Mouse (Mus musculus): ENCODE data around the gene Colgalt2. TPM values are rescaled to one million over a fixed set of nuclear protein-coding genes. Genes with fewer than 3 reads are reported as not detected.
"Not testable (repeated sequence)": the region's sequence is repeated elsewhere in the genome, so short reads cannot be mapped to it uniquely, and the experiment has no call there.

The Colgalt2 gene
- 1 to 10 TPM; 2.3 to 3.2 TPM for total RNA-seq (2021)

DNA sequence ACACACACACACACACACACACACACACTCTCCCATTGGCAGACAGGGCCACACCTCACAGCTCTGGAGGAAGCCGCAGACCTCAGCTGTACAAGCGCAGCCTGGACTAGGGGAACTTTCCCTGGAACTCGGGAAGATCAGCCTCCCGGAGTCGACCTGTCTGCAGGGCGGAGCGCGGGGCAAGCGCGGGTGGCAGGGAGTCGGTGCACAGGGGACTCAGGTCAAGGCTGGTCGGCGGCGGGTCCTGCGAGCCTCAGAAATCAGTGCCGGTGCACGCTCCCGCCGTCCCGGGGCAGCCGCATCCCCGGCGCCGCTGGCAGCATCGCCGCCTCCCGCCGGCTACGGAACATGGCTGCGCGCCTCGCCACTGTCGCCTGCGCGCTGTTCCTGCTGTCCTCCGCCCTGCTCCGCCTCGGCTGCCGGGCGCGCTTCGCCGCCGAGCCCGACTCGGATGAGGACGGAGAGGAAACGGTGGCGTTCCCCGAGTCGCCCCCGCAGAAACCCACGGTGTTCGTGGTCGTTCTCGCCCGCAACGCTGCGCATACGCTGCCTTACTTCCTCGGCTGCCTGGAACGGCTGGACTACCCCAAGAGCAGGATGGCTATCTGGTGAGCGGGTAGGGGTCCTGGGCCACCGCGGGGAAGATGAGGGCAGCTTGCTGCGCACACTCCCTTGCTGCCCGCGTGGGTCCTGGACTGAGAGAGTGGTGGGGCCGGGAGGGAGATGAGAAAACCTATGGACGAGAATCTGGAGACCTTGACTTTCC, at the start of gene Colgalt2:
Colgalt2 (plus strand) TSS at position 41 of the 766 bp plus-strand sequence.
- DNase-seq = peak; percentile 59

DNA sequence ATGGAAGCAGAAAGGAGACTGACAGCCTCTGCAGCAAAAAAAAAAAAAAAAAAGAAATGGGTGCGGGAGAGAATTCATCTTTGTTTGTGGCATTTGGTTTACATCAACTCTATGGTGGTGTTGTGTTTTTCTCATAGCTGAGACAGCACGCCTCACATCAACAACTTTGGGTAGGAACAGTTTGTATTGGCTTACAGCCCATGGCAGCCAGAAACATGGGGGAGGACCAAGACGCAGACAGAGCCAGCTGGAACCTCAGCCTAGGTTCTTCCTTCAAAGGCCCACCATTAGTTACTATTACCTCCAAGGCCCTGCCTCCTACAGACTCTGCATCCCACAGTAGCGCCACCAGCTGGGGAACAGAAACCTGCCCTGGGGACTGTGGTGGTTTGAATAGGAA, 42.9 kb upstream of the Colgalt2 start:
- DNase-seq = peak; percentile 33

DNA sequence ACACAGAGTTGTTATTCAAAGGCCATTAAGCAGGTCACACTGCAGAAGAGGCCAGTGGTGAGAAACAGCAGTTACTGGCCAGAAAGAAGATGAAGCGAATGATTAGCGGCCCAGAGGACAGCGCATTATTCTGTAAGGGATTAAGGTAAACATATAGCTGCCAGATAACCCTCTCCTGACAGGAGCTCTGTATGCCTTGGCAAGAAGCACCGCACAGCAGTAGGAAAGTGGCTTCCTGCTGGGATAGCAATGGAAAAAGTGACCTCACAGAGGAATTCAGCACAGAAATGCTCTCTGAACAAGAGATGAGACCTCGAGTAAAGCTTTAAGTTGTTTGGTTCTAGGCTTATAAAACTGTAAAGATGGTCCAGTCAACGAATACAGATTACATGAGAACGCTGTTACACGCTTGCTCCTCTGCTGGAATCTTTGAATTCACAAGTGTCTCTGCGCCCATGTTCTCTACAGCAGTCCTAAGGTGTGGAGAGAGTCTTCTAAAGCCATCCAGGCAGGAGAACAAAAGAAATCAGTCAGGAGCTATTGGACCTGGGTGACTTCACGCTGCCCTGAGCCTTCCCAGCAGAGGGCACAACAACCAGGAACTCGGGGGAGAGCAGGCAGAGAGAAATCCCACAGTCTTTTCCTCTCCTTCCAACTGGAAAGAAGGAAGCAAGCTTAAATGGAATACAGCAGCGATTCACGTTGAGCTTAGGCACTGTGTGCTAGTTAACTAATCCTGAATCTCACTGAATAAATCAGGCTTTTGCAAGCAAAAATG, 31.1 kb upstream of the Colgalt2 start:
- DNase-seq = peak; percentile 29

DNA sequence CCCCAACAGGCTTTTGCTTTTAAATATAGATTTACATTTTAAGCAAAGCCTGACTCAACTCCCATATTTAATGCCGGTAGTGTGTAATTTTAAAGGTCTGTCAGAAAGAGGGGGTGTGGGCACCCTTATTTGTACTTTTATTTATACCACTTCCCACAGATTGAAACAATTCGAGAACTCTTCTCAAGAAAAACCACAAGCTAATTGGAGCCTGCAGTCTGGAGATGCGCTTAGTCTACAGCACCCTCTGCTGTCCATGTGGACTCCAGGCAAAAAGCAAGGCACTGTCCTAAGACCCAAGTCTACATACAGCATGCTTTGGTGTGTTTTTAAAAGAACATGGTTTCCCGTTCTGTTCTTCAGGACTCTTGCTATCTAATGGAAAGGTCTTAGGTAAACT, 30.5 kb upstream of the Colgalt2 start:
- DNase-seq = peak; percentile 75

DNA sequence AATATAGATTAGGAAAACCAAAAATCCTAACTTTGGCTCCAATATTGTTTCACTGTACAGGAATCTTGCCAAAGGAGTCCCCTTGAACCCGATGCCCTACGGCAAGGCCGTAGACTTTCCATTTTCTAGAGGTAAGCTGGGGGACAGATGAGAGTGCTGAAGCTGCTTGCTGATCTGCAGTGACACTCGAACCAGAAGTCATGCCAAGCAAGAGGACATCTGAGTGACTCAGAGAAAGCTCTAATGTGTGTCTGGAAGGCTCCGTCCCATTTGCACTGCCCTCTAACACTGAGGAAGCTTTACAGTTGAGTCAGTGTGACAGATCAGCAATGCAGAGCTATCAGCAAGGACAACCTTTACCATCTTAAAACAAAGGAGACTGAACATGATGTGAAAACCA, 21.3 kb upstream of the Colgalt2 start:
- no peak for DNase-seq

DNA sequence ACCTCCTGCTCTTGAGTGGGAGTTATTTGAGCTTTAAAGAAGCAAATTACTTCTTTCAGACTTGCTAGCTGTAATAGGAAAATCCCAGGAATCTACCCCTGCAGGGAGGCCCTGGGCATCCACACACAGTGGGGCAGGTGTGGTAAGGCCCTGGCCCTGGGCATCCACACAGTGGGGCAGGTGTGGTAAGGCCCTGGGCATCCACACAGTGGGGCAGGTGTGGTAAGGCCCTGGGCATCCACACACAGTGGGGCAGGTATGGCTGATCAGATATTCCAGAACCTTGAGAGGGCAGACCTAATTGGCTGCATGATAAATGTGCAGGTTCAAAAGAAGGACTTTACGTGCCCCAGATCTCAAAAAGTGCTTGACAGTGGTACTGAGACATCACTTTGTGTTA, 15.0 kb upstream of the Colgalt2 start:
- DNase-seq = no peak

DNA sequence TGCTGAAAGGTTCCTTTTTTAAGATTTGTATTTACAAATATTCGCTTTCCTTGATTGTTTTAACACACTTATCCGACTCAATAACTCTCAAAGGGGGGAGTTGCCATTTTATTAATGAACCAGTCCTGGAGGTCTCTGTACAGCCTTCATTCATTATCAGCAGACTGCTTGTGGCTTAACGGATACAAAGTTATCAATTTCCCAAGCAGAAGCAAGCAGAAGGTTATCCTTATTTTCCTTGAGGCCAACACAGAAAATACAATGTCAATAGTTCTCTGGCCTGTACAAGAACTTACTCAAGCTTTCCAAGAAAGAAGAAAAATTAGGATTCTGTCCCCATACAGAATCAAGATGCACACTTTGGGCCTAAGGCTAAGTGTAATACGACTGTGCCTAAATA, 13.9 kb upstream of the Colgalt2 start:
- DNase-seq = not testable (repeated sequence)

DNA sequence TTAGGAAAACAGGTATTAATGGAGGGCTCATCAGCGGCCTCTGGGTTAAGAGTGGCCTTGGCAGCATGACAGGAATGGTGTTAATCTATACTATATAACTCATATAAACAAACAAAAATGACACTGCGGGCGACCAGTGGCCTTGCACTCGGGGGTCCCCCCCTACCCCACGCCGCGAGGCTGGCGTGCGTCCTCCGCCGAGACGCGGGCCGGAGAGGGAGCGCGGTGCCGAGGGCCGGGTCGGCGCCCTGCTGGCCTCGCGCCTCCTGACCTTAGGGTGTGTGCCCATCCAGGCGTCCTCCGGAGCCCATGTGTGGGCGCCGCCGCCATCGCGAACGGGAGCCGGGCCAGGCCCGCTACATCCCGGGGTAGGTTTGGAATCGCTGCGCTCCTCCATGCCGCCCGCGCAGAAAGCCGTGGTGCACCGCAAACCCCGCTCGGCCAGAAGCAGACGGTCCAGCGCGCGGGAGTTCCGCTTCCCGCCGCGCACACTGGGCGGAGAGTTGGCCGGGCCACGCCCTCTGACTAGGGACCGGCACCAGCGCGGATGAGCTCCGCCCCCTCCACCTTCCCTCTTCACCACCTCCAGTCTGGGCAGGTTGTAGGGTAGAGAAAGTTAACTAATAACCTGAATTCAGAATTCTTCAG, 13.3 kb upstream of the Colgalt2 start, which contains the start of gene Tsen15:
Tsen15 (minus strand) TSS at position 501 of the 648 bp plus-strand sequence.
- peak; percentile 90 for DNase-seq

DNA sequence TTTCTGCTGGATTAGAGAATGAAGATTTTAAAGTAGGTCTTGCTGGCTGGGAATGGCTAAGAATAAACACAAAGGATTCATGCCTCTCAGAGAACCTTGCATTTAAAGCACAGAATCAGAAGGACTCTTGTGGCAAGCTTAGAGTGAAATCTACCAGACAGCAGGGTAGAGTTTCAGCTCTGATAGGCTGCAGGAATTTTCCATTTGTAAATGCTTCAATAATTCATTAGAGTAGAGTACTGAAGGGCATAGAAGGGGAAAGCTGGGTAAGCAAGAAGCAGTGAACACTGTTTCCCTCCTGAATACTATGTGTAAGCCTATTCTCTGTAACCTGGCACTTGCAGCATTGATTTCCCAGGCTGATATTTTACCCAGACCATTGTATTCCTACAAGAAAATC, 10.4 kb upstream of the Colgalt2 start:
- no peak for DNase-seq

DNA sequence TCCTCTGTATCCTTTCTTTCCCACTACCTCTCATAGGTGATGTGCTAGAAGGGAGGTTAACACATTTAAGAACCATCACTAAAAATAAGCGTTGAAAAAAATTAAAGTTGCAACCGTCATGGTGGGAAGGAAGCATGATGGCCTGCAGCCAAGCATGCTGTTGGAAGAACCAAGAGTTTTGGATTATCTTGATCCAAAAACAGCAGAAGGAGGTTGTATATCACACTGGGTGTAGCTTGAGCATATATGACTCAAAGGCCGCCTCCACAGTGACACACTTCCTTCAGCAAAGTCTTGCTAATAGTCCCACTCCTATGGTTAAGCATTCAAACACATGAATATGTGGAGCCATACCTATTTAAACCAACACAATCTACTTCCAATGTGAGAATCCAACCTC, 5.5 kb upstream of the Colgalt2 start:
- no peak for DNase-seq

DNA sequence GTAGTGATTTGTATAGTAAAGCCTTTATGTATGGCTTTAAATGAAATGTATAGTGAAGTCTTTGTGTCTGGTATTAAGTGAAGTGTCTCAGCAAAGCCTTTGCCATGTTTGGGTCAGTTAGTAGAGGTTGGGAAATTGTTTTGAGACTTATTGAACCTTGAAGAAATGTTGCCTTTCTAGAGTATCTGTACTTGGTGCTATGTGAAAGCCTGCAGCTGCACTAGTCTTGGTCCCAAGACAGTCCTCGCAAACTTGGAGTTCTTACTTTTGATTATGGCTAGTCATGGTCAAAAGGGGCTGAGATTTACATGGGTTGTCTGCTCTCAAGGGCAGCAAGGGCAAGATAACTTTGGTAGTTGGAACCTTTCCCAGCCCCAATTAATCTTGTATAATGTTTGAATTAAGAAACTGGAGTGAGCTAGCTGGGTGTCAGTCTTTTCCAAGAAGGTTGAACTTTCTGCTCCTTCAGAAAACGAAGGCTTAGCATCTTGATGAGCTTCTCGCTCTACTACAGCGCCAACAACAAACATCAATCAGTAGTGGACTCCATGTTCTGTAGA, 4.6 kb upstream of the Colgalt2 start:
- DNase-seq = no peak

DNA sequence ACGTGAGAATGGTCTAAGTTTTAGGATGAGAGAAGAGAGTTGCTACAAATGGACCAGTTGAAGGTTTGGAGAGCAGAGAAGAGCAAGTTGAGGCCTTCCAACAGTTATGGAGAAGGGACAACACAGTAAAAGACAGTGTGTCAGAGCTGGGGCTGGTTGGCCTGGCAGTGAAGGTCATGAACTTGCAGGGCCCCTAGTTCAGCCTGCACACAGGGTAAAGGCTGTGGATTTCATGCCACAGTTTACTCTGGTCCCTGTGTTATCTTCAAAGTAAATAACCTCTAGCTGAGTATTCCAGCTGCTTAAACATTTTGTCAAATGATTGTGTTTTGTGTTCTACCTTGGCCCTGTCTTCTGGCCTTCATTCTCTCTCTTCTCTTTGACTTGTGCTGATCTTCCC, 922 bp upstream of the Colgalt2 start:
- DNase-seq = no peak

DNA sequence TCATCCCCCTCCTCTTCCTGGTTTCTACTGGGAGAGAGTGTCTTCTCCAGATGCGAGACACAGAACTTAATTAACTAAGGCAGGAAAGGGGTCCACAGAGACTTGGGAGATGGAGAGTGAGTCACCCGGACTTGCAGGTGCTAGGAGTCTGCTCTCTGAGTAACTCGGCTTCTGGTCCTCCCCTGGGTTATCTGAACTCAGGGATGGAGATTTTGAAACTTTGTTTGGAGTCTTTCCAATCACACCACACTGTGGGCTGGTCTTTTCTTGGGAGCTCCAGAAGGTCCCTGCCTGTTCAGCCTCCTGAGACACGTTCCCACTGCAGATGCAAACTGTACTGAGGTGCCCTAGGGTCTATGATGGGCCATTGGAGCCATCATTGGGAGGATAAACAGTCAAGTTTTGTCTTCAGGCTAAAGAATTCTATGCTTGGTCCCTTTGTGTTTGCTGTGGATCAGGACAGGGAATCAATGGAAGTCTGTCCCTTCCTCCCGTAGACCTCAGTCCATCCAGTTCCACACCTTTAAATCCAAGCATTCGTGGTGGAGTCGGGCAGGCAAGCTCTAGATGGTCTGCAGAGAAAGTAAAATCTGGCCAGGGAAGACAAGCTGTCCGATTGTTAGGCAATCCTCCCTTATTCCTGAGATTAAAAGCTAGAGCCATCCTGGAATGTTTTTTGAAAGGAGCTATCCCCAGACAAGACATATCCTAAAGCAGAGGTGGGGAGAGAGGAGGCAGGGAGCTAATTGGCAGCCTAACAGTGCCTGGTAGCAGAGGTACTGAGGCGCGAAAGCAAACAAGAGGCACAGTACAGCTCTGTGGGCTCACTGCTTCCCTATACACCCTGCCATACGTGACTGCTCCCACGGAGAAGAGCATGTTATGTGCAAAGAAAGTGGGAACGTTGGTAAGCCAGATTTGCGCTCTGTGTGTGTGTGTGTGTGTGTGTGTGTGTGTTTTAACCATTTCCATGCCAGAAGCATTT, 1.2 kb downstream of the Colgalt2 start:
- no peak for DNase-seq

DNA sequence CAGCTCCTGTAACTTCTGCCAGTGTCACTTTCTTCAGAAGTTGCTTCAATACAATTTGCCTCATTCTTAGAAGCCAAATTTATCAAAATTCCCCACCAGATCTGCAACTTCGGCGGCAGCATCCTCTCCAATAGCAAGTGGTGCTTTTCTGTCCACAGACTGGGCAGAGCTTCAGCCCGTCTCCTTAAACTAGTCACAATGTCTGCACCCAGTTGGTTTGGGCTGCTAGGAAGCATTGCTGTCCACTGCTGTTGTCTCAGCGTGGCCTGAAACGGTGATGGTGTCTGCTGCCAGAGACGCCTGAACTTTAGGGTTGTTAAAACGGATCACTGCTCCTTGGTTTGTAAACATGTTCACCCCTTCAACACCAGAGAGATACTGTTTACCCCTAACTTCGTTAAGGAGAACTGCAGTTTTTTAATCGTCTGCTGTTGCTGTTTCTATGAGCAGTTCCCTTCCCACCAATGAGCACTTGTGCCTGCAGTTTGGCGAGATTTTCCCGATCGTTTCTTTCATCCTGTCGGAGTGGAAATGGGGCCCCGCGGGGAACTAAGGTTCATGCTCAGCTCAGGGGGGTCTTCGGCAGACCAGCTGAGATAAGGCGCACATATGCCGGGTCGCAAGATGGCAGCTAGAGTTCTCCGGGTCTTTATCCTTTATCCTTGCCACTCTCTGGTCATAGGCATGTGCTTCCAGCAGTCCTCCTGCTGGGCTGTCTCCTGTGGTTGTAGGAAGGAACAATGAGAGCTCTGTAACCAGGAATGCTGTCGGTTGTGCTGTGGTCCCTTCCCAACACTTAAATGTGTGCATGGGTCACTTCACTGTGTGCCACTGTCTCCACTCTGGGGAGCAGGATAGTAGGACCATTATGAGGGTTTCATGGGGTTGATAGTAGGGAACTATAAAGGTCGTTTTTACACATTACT, 7.7 kb downstream of the Colgalt2 start:
- no peak for DNase-seq

DNA sequence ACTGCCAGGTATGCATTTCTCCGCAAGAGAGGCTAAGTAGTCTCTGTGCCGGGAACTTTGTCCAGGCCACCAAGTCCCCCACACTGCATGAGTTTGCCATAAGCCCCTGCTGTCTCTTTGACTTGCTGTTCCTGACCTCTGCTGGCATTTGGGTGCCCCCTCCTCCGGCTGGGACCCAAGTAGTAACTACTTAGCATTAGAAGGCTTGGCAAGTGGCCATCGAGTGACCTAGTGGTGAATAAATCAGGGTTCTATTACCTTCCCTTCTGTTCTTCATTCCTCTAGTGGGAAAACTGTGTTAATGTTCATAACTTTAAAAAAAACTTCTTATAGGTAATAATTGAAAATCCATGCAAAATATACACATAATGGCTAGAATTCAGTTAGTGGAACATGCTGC, 9.7 kb downstream of the Colgalt2 start:
- DNase-seq = no peak

DNA sequence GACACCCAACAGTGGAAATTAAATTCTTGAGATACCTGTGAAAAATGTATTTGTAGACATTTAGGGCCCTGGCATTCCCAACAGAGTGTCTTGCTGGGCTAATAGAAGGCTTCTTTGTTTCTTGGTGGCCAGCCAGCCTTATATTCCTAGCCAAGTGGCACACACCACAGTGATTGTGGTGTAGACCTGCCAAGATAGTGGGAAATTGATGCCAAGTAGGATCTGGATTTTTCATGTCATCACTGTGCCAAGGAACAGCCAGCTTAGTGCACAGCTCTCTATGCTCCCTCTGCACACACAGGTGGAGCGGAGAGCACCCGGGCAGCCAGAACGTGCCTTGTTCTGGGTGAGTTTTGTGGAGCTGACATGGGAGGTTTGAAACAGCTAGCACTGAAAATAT, 11.0 kb downstream of the Colgalt2 start:
- DNase-seq = no peak

DNA sequence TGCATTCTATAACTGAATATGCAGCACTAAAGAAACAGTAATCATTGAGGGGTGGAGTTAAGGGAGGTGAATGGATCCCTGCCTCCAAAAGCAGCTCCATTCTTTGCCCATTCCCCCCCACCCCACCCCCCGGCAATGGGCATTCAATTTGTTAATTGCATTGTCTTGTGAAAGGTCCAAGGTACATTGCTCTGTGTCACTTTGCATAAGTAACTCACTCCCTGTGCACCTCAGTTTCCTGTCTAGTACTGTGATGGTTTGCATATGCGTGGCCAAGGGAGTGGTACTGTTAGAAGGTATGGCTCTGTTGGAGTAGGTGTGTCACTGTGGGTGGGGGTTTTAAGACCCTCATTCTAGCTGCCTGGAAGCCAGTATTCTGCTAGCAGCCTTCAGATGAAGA, 13.5 kb downstream of the Colgalt2 start:
- DNase-seq = no peak

DNA sequence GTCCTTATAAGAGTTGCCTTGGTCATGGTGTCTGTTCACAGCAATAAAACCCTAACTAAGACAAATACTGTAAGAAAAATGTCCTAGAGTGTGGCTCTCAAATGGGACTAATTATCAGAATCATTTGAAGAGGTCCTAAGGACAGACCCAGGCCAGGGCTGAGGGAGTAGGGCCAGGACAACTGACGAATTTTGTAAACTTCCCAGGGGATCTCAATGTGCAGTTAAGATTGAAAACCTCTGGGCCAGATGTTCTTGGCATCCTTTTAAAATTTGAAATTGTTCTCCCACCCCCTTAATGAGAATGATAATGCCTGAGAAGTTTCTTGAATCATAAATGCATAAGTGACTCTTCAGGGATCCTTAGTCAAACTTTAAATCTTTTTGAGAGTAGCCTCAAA, 14.3 kb downstream of the Colgalt2 start:
- DNase-seq = no peak

DNA sequence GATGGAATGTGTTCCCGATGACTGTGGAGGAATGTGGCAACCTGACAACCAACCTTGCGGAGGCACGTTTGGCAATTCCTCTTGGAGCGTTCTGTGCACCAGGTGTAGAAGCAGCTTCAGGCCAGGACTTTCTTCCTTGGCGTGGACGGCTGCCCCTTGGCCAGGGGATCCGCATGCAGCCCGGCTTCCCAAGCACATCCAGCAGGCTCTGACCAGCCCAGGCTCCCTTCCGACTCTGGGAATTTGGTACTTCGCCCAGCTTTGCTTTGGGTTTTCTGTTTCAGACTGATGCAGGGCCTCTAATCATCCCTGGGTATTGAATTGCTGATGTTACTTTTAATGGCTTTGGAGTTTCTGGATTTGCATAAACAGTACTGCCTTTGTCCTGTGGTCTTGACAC, 14.8 kb downstream of the Colgalt2 start:
- peak; percentile 56 for DNase-seq

DNA sequence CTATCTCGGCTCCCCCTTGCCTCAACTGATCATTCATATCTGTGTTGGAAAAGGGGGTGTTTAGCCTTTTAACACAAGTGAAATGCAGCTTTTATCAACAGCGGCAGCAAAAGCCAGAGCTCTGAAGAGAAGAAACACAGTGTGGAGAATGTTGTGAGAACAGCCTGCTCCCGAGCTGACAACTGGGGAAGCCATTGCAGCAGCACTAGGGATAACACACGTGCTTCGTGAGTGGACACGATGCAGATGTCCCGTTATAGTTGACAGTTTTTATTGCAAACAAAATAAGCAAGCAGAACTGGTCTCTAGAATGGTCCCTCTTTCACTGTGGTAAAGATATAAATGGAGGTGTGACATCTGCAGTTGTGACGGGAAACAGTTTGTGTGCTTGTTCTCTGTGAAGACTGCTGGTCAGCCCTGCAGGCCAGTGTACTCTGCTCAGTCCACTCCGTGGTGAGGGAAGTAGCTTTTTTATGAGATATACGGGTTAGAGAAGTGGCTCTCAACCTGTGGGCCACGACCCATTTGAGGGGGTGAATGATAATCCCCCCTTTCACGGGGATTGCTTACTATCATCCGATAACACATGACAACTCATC, 16.8 kb downstream of the Colgalt2 start:
- no peak for DNase-seq

Data from heart, postnatal 4 days (tissue).